Mouse (Mus musculus): ENCODE data around the gene Cobl.

- no peak for TF ChIP-seq POLR2A (IDR thresholded peaks at IDR 0.05; ENCODE audit: control insufficient read depth, low read depth, low read length)
- no peak for TF ChIP-seq CTCF (IDR thresholded peaks at IDR 0.05; ENCODE audit: control insufficient read depth, insufficient read depth, insufficient replicate concordance, low read depth, low read length)
Observed at GRCm38 (mm10) chr11:12416899-12417298, 47.9 kb downstream of the Cobl start.

All from testis, adult 2 months (tissue).